Mouse (Mus musculus) lung, postnatal 14 days (tissue): ENCODE data around the gene Fam222b.

Source experiments
- DNase-seq: peaks from one replicate; pipeline ENCODE4 v3.0.0; 2021

The Fam222b gene

DNA sequence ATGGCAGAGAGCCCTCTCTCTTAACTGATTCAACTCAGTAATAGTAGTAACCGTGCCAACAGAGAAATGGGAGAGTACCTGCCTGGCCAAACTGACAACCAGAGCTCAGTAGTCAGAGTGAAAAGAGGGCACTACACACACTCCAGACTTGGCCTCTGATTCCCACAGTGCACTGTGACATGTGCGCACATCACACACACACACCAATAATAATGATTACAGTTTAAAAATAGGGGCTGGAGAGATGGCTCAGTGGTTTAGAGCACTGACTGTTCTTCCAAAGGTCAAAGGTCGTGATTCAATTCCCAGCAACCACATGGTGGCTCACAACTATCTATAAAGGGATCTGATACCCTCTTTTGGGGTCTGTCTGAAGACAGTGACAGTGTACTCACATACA, 43.6 kb downstream of the Fam222b start:
- DNase-seq = no peak

DNA sequence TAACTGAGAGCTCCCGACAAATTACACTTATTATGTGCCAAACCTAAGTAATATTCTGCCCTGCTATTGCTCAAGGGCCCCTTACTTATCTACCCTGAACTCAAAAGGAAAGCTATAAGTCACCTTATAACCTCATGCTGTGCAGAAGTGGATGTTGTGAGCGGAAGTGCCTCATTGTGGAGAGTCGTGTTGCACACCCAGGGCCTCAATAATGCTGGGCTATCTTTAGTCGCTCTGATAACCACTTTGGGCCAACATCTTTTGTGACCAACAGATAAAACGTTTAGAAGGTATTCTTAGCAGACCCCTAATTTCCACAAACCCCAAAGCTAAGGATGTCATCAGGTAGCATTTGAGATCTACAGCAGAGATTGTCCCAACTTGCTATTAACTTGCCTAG, 46.2 kb downstream of the Fam222b start:
- no peak for DNase-seq

DNA sequence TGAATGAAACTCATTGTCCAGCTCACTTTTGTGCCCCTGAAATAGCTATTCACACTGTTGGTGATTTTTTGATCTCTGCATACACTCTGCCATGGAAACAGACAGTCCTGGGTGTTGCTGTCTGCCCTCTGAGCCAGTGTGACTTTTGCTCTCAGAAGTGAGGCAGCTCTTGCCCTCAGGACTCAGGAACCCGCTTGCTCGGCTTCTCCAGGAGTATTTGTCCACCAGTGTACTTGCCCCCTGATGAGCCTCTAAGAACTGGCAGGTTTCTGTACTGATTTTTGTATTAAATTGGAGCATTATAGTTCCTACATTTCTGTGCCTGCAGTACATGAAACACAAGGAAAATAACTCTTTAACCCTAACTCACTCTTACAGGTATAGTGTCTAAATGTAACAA, 49.1 kb downstream of the Fam222b start:
- DNase-seq = no peak

DNA sequence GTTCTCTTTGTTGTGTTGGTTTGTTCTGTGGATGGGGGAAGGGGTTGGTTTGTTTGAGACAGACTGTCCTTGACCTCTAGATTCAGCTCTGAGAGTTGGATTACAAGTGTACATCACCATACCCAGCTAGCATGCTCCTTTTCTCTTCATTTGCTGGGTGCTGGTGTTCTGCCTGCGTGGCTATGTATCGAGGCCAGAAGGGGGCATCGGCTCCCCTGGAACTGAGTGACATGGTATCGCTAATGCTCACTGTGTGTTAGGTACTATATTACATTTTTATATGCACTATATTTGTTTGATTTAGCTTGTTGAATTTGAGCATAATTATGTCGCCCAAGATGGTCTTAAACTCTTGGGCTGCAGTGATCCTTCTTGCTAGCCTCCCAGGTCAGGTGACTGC, 51.7 kb downstream of the Fam222b start:
- DNase-seq = no peak

DNA sequence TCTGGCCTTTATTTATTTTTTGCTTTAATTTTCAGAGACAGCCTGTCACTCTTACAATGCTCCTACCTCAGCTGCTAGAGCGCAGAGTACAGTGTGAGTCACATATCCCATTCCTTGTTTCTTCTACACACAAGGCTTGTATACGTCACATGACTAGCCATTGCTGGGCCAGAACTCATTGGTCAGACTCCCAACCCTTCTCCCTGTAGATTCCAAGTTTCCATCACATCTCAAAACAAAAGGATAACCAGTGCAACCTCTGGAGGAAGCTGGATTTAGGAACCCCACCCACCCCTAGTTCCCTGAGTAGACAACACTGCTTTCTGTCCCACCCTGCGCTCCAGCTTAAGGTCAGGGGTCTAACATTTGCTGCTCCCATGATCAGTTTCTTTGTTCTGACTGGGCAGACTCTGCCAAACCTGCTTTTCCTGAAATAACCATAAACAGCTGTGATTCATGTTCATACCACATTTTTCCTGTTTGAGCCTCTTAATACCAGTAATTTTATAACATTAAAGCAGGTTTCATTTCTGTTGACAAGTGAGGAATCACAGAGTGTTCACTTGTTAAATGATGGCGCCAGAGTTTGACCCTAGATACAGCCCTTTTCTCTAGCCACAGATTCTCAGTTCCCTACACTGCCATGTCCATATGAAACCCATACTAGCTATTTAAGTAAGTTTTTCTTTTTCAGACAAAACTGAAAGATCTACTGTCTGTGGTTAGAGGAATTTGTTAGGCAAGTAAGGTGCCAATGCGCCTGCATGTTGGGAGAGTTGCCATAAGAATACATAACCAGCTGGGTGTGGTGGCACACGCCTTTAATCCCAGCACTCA, 52.5 kb downstream of the Fam222b start:
- no peak for DNase-seq

DNA sequence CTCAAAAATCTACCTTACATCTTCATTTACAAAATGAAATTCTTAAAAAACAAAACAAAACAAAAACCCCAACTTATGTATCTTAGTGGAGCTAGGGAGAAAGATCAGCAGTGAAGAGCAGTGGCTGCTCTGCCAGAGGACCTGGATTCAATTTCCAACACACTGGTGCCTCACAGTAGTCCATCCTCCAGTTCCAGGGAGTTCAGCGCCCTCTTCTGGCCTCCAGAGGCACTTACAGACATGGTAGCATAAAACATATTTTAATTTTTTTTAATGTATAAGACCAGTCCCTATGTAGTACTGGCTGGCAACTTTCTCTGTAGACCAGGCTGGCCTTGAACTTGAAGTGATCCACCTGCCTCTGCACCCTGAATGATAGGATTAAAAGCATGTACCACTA, 56.7 kb downstream of the Fam222b start:
- DNase-seq = peak; percentile 41

DNA sequence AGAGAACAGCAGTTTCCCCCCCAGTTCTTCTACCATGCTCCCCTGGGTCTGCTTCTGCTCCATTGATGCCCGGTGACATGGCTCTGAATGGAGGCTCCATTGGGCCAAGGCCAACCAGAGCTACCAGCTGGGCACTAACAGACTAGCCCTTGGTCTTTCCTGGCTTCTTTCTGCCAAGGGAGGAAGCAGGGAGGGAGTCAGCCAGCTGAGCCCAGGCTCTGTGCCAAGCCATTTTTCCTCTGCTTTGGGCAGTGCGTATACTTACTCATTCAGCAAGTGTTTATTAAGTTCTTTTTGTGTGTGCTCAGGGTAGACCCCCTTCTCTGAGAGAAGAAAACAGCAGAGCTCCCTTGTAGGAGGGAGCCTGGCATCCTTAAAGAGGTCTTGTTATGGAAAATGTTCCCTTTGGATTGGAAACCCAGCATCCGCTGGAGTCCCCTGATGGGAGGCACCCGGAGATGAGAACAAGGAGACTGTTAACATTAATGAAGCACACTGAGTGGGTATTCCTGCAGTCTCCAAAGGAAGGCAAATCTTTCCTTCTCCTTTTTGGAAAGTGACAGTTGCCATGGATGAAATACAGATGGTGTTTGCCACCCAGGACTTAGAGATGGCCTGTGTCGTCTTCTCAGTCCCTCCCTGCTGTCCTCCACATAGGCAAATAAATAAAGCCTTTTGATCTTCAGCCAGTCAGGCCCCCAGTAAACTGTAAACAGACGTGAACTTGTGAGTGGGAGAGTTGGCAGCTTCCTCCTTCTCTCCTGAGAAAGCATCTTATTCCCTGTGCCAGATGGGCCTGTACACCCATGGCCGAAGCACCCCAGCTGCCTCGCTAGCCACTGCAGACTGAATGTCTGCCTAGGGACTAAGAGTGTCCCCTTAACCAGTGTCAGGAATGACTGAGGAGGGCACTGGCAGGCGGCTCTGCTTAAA, 58.1 kb downstream of the Fam222b start:
- peak; percentile 81 for DNase-seq

DNA sequence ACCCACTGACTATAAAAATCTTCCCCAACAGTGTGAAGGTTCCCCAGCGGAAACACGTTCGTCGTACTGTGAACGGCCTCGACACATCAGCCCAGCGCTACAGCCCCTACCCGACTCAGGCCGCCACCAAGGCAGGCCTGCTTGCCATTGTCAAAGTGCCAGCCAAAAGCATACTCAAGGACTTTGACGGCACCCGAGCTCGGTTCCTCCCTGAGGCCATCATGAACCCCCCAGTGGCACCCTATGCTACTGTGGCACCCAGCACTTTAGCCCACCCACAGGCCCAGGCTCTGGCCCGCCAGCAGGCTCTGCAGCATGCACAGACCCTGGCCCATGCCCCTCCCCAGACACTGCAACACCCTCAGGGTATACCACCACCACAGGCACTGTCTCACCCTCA, 59.3 kb downstream of the Fam222b start:
- DNase-seq = no peak

DNA sequence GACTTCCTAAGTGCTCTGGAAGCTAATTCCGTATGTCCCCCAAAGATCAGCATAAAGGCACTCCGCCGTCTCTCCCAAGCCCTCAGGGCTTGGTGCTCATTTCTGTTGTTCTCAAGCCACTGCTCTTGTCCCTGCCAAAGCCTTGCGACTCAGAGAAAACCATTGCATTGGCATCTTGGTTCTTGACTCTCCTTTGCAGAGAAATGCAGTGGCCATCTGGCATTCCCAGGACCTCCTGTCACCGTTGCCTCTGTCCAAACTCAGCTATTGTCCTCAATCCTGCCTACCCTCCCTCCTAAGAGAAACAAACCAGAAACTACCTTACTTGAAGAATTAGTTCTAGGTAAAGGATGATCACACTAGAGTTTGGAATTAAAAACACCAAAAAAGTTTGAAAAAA, 61.2 kb downstream of the Fam222b start:
- no peak for DNase-seq

DNA sequence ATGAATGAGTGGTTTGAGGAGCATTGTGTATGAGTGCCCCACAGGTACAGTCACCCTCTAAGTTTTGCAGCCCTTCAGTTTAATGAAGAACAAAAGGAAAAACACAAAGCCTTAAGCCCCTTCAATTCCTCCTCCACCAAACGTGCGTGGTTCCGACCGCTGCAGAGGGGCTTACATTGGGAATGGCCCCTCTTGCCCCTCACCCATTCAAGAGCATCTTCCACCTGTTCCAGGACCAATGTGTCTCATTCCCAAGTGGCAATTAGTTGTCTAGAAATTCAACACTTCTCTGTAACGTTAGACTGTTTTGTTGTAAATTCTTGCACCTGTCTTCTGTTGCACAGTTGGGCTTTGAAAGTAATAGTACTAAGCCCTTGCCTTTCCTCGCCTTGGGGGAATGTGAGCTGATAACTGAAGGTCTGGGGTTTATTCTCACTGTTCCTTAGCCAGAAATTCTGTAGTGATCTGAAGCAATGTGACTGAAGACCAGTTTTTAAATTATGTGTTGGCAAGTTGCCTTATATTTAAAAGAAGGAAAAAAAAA, 61.8 kb downstream of the Fam222b start:
- no peak for DNase-seq

DNA sequence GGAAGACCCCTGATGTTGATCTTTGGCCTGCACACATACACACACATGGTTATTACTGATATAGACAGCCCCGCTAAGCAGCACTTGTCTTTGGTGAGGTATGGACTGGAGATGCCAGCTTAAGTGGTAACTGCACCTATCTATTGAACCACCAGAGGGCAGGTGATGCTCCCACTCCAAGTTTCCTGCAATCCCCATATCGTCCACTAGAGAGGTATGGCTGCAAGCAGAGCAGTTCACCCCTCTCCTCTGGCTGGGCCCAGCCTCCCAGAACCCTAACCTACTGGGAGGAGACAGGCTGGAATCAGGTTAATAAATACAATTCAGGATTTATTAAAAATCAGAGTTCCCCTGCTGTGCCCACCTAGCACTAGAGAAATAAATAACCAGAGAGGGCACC, 64.6 kb downstream of the Fam222b start:
- peak; percentile 86 for DNase-seq

DNA sequence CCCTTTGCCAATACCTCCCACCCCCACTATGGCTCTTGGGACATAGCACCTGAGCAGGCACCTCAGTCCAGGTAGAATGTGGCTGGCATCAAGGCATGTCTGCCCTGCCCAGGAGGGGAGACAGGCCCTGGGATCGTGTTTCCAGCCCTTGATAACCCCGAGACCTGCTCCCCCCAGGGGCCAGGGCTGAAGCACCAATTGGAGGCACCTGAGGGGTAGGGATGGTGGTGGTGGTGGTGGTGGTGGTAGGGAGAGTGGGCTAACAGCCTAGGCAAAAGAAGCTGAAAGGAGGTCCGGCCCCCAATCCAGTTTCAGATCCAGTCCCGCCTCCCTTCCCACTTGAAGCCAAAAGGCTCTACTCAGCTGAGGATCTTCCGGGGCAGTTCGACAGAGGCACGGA, 65.1 kb downstream of the Fam222b start:
- DNase-seq = no peak

DNA sequence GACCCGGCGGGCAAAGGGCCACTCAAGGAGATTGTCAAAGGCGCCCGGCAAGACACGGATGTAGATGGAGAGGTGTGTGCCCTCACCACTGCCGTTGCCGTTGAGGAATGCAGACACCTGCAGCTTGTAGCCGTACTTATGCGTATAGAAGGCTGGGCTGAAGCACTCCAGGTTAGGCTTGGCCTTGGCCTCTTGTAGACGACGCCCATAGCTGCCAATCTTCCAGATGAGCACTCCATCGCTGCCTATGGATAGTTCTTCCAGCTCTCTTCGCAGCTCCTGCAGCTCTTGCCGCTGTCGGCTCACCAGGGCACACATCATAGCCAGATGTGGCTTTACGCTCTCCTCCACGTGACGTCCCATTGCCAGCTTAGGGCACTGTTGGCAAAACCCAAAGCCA, 65.7 kb downstream of the Fam222b start:
- DNase-seq = no peak

DNA sequence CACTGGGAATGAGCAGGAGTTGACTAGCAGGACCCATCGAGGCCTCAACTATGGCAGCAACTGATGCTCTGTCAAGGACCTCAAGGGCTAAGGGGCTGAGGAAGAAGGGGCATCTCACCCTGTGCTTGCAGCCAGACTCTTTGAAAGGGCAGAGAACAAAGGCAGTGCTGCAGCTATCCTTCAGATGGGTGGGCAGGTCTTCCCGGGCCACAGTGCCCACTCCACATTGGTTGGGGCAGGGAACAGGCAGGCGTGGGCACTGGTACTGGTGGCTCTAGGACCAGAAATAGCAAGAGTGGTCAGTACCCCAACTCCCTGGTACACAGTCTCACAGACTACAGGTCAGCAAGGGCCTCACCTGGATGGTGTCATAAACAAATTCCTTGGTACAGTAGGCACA, 66.2 kb downstream of the Fam222b start:
- no peak for DNase-seq

DNA sequence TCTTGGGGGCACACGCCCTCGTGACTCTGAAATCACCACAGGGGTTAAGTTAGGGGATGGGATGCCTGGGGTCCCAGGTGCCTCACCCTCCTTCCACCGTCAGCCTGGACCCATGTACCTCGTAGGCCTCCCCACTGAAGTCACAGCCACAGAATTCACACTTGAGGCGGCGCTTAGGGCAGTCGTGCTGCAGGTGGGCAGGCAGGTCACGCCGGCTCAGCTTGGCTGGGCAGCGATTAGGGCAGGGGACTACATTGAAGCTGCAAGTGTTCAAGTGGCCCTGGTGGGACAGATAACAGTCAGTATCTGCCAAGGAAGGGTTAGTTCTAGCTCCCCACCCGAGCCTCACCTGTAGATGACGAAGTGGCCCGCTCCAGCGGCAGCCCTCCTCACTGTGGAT, 66.7 kb downstream of the Fam222b start:
- no peak for DNase-seq

DNA sequence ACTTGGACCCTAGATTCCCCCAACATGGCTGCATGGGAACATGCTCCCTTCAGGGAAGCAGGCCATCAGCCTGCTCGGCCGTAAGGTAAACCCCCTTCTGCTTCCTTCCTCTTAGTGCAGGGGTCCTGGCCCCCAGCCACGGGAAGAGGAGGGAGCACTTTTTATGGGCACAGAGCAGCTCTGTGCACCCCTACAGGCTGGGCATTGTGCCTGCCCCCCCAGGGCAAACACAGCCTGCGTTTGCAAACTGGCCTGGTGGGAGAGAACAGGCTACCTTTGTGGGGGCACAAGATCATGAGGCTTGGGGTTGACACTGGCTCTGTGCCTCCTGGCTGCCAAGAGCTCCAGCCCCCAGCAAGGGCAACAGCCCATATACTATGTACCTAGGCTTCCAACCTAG, 67.5 kb downstream of the Fam222b start:
- DNase-seq = no peak

DNA sequence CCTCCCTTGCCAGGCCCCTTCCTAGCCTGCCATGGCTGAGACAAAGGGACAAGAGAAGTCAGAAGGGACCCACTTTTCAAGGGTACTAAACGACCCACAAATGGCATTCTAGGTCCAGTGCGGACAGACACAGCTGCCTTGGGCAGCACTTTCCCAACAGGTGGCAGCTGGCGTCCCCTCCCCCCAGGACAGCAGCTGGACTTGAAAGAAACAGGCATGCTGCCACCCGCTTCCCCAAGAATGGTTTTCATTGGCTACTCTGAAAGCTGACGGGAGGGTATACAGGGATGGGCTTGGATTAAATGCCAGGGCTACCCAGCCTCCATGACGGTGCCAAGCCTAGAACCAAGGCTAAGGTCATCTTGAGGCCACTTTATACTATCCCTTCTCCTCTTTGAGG, 68.0 kb downstream of the Fam222b start:
- no peak for DNase-seq

DNA sequence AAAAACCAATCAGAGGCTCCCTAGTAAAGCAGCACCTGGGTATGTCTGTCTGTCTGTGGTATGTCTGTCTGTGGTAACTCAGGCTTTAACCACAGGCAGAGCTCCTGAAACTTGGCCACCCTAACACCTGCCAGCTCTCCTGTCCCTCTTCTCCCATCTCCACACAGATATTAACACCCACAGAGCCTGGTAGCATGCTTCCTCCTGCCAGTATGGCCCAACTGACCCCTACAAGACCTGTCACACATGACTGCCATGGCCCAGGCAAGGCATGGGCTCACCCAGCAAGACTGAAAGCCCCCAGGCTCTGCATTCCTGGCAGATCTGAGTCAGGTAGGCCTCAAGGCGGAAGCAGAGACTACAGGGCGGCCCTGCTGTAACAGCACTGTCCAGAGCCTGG, 68.6 kb downstream of the Fam222b start:
- no peak for DNase-seq

DNA sequence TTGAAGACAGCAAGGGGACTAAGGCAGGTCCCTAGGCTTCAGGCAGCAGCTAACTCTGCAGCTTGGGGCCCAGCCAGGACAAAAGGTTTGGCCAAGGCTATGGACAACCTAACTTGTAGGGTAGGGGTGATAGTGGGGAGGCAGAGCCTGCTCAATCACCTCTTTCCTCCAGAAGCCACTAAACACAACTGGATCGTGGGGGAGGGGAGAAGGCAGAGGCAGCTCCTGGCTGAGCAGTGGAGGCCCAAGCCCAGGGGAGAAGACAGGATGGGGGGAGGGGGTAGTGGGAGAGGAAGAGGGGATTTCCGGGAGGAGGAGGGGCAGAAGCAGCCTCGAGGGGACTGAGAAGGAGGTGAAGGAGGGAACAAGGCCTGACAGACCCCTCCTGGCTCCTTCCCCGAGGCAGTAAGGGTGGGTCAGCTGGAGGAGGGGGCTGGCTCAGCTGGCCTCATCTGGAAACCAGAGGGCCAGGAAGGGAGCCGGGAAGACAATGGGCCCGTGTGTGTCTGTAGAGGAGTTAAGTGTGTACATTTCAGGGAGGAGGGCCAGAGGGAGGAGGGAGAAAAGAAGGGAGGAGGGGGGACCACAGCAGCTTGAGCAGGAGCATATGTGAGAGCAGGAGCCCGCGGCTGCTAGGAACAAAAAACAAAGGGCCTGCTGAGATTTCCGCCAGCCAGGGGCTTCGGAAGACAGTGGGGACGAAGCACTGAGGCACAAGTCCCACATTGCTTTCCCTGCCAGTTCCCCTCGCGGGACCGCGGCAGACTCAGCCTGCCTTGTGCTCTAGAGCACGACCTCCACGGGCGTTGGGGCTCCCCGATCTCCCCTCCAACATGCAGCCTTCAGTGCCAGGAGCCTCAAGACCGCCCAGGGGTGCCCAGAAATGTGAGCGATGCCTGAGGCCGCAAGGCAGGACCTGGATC, 69.5 kb downstream of the Fam222b start:
- DNase-seq = peak; percentile 36

DNA sequence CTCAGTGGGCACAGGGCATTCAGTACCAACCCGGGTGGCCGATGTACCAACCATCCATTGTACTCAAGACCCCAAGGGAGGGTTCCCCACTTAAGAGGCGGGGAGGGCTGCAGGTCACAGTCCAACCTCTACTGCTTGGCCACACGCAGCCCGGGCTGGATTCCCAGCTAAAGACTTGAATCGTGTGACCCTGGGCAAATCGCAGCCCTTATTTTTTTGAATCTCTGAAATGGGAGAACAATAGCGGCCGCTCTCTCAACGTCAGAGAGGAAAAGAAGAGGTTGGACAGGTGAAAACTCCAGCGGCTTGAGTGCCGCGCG, 70.1 kb downstream of the Fam222b start:
- no peak for DNase-seq

DNA sequence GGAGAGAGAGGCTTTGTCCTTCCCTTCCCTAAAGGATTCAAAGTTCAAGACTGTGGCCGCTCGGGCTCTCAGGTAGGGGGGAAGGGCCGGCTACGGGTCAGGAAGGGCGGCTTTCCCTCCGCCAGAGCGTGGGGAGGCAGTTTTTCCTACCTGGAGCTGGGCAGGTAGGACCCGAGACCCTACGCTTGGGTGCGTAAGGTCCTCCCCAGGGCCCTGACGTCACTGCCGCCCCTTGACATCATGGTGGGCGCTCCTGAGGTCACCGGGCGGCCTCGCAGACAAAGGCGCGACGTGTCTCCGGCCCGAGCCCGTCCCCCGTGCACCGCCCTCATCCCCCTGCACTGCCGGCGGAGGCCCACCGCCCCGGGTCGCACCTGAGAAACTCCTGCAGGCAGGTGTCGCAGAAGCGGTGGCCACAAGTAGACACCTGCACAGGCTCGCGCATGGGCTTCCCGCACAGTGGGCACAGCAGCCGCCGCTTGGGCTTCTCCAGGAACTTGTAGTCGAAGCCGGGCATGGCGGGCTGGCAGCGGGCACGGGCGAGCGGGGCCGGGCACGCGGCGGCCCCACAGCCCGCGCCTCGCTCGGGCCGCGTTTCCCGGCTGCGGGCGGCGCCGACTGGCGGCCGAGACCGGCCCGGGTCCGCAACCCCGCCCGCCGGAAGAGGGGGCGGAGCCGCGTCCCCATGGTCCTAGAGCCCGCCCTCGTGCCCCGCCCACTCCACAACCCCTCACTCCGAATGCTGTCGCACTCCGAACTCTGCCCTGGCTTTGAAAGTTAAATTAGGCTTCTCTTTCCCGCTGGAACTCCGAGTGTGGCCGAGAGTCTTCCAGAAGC, 70.7 kb downstream of the Fam222b start, which contains the start of gene Traf4:
Traf4 (minus strand) TSS at position 666 of the 837 bp plus-strand sequence.
- DNase-seq = peak; percentile 88

DNA sequence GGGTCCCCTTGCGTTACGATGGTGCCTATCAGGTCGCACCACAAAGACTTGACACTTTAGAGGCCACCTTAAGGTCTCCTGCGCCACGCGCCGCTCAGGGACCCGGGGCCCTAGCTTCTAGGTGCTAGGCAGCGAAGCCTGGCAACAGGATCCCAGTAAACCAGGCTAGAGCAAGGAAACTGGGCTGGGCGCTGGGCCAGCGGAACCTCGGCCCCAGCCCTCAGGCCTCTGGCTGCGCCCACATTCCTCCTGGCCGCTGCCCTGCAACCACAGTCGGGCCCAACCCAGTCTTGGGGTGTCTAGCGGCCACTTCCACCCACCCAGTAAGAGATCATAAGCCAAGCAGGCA, 71.3 kb downstream of the Fam222b start:
- peak; percentile 68 for DNase-seq
